Mouse (Mus musculus): ENCODE measurements around the gene Gmpr.
A peak's percentile ranks its signal among the peaks of the same experiment; 100 is the strongest.

The Gmpr gene

DNA sequence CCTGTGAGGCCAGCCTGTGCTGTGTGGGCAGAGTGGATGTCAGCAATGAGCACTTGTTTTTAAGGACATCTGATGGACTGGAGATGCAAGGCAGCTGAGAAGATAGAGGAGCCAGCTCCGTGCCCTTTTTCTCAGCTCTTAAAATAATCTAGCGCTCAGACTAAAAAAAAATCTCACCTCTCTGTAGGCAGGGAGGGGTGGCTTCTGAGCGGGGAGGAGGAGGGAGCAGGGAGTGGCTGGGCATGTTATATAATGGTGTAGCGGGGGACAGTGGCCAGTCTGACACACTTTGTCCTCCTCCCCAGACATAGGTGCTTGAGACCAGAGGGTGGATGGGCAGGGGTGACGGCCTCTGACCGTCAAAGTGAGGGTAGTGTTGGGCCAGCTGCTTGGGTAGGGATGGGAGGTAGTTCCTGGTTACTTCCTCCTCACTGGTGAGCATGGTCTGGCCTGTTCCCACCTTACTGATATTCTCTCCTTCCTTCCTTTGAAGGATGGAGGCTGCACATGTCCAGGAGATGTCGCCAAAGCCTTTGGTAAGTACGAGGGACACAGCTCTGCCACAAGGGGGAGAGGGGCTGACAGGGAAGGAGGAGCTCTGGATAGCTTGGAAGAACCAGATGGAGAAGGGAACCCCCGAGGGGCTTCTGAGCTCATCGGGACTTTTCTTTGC lies 31.4 kb downstream of the Gmpr start:
- peak; percentile 71 to 75 for DNase-seq (ENCODE audit: low spot score in 2 of 2)

DNA sequence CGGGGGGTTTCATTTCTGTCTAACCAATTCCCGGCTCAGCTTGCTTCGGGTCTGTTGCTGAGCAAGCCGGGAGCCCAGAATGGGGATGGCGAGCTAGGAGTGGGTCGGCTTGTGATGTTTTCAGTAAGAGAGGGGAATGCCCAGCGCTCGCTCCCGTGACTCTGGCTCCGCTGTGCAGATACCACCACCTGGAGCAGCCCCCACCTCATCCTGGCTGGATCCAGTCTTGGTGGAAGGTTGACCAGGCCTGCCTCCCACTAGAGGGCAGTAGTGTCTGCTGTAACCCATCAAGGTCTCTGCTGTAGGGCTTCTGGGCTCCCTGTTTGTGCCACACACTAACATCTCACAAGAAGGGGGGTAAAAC lies 31.9 kb downstream of the Gmpr start:
- DNase-seq (ENCODE audit: low spot score in 2 of 2) = peak; percentile 79

DNA sequence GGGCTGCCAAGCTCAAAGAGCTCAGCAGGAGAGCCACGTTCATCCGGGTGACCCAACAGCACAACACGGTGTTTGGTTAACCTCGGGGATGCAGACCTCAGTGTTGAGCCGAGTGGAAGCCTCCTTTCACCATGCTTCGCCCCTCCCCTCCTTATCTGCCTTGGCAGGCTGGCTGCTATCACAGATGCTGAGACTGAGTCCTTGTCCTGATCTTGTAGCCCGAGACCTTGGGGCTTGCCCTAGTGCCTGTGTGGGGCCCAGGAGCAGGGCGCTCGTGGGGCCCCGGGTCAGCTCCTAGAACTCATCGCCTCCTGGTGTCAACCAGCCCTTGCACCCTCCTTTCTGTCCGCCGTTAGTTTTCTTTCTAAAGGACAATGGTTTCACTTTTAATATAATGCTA lies 38.7 kb downstream of the Gmpr start:
- no peak for DNase-seq (ENCODE audit: low spot score in 2 of 2)

- DNase-seq (ENCODE audit: low spot score in 2 of 2) = no peak
Measured at GRCm38 (mm10) chr13:45546946-45547345, 39.7 kb downstream of the Gmpr start.

GRCm38 (mm10) chr13:45547549-45547948 lies 40.3 kb downstream of the Gmpr start:
- no peak for DNase-seq (ENCODE audit: low spot score in 2 of 2)

GRCm38 (mm10) chr13:45553674-45554073 lies 46.4 kb downstream of the Gmpr start:
- DNase-seq (ENCODE audit: low spot score in 2 of 2) = no peak

GRCm38 (mm10) chr13:45558367-45558766 lies 51.1 kb downstream of the Gmpr start:
- no peak for DNase-seq (ENCODE audit: low spot score in 2 of 2)

- DNase-seq (ENCODE audit: low spot score in 2 of 2) = no peak
Measured at GRCm38 (mm10) chr13:45559258-45559657, 52.0 kb downstream of the Gmpr start.

DNA sequence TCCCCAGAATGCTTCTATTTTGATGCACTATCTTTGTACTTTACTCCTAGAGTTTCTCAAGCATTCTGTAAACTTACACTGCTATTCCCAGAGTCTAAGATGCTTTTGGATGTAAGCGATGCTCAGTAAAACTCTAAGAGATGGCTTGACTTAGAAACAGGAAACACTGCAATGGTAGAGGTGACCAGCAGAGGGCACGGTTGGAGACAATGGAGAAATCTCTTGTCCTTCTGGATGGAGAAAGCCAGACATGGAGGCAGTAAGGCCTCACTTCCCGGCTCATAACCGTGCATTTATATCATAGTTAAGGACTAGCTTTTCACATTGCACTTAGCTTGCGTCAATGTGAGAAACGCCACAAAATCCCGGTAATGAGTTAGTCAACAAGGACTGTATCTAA lies 53.3 kb downstream of the Gmpr start:
- DNase-seq (ENCODE audit: low spot score in 2 of 2) = no peak

DNA sequence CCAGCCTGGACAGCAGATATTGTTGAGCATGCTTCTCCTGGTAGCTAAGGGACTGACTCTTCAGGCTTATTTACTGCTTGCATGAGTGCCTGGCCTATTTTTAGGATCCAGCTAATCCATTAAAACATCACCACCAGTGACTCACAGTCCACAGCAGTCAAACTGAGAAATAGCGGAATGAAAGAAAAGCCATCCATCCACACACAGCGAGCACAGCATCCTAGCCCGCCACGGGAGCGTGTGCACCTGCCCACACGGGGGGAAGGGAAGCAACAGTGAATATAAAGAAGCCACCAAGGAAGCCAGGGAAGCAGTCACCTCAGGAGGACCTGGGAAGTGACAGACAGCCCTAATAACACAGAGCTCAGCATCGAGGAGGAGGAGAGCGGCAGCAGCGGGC lies 54.8 kb downstream of the Gmpr start:
- DNase-seq (ENCODE audit: low spot score in 2 of 2) = no peak

DNA sequence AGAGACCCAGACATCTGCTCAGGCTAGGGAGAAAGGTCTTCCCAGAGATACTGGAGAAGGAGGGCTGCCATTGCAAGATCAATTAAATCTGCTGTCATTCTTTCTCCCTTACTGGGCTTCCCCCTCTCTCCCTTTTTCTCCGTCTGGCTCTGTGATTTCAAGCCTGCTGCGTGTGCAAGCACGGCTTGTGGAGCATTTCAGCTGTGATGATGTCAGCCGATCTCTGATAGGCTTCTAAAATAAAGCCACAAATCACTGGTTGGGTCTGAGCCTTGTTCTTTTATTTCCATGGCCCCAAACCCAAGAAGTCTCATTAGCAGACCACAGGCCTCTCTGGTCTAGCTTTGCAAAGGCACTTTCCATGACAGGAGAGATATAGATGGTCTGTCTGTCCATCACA lies 57.7 kb downstream of the Gmpr start:
- no peak for DNase-seq (ENCODE audit: low spot score in 2 of 2)

DNA sequence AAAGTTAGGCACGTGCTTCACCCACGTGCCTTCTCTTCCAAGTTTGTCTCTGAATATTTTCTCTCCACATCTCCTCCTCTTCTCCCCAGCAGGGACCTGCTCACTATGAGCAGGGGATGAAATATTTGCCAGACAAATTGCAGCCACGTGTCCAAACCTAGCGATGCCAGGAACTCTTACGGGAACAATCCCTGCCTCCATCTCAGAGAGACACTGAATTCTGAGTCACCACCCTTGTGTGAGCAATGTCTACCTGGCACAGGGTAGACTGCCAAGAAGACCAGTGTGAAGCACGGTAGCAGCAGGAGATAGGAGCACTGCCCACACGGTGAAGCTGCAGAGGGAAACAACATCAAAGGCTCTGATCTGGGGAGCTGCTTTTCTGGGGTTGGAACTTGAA lies 62.7 kb downstream of the Gmpr start:
- no peak for DNase-seq (ENCODE audit: low spot score in 2 of 2)

- DNase-seq (ENCODE audit: low spot score in 2 of 2) = peak; percentile 72 to 82
Measured at GRCm38 (mm10) chr13:45571795-45572262, 64.6 kb downstream of the Gmpr start.

DNA sequence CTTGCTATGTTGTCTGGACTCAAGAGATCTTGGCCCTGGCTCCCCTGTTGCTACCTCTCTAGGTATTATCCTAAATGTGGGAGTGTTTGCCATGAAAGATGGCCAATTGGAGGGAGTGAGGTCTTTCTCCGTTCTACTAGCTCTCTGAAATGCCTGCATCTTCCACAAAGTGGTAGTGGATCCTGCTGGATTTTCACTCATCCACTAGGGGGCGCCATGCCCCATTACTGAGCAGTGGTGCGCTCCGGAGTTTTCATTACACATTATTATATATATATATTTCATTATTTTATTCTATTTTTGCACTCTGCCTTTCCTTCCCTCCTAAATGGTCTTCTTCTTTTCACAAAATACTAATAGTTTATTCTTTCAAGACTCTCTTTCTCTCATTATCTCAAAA lies 65.5 kb downstream of the Gmpr start:
- DNase-seq (ENCODE audit: low spot score in 2 of 2) = peak in 1 of 2 experiments; percentile 60

- DNase-seq (ENCODE audit: low spot score in 2 of 2) = no peak
Measured at GRCm38 (mm10) chr13:45576185-45576584, 68.9 kb downstream of the Gmpr start.

GRCm38 (mm10) chr13:45577366-45577765 lies 70.1 kb downstream of the Gmpr start:
- no peak for DNase-seq (ENCODE audit: low spot score in 2 of 2)

DNA sequence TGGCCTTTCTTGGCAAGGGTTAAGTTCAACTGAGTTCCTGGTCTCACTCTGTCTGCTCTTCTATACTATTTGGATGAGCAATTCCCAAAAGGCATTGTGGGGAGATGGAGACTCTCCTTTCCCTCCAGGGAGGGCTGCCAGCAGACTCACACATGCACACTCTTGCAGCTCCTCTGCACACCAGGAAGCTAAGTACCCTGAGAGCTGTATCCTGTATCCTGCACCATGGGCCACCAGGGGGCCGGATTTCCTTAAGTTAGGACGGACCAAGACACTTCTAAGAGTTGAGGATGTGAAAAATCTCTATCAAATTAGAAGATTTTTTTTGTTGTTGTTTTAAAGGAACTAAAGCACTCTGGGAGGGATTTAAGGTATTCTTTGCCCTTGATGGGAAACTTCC lies 70.5 kb downstream of the Gmpr start:
- no peak for DNase-seq (ENCODE audit: low spot score in 2 of 2)

DNA sequence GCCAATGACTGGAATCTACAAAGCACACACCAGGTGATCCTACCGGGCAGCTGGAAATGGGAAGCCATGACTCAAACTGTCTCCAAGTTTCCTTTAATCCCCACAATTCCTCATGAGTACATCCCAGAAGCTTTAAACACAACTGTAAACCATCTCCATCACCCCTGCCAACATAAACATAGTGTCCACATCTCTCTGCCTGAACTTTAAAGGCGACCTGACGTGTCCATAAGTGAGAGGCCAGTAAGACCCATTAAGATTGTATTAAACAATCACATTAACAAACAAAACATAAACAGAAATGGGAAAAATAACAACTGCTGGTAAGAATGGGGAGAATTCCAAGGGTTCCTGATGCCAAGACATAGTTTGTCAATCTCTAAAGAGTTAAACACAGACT lies 72.5 kb downstream of the Gmpr start:
- DNase-seq (ENCODE audit: low spot score in 2 of 2) = no peak

GRCm38 (mm10) chr13:45582294-45582693 lies 75.0 kb downstream of the Gmpr start:
- no peak for DNase-seq (ENCODE audit: low spot score in 2 of 2)

GRCm38 (mm10) chr13:45583061-45583460 lies 75.8 kb downstream of the Gmpr start:
- DNase-seq (ENCODE audit: low spot score in 2 of 2) = no peak

DNA sequence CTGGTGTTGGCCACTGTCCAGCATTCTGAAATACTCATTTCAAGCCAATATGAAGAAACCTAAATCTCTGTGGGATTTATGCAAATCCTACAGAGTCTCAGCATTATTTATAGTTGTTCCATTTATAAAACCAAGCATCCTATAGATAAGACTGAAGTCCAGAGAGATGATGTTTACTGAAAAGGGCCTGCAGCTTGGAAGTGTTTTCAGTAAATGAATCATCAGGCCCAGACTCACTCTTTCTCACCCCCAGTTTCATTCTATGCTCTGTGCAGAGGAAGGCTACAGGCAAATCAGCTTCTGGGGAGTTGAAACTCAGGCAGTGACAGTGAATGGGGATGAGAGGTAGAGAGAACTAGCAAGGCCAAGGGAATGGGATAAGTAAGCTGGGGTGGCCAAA lies 83.7 kb downstream of the Gmpr start:
- no peak for DNase-seq (ENCODE audit: low spot score in 2 of 2)

- no peak for DNase-seq (ENCODE audit: low spot score in 2 of 2)
Measured at GRCm38 (mm10) chr13:45593914-45594313, 86.7 kb downstream of the Gmpr start.

DNA sequence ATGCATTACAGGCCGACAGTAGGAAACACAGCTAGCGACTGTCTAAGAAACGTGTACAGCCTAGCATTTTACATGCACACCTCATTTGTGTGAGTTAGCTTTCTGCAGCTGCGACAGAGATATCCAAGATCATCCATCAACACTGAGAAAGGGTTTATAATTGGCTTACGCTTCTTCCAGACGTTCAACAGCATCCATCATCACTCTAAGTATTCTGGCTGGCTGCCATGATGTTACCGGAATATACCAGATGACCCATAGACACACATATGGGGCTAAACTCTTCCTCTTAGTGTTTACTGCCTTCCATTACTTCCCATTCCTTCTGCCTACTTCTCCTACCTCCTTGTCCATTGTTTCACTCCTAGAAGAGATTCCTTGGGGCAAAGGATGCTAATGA lies 88.2 kb downstream of the Gmpr start:
- no peak for DNase-seq (ENCODE audit: low spot score in 2 of 2)

- no peak for DNase-seq (ENCODE audit: low spot score in 2 of 2)
Measured at GRCm38 (mm10) chr13:45599831-45600230, 92.6 kb downstream of the Gmpr start.
